Mouse (Mus musculus): ENCODE data around the gene Lhb. TPM values are rescaled to one million over a fixed set of nuclear protein-coding genes. Genes with fewer than 3 reads are reported as not detected.
A peak's percentile ranks its signal among the peaks of the same experiment; 100 is the strongest.

The Lhb gene
- total RNA-seq, 2 experiments from 2014 or later, result 0.50 TPM; not detected in 1

DNA sequence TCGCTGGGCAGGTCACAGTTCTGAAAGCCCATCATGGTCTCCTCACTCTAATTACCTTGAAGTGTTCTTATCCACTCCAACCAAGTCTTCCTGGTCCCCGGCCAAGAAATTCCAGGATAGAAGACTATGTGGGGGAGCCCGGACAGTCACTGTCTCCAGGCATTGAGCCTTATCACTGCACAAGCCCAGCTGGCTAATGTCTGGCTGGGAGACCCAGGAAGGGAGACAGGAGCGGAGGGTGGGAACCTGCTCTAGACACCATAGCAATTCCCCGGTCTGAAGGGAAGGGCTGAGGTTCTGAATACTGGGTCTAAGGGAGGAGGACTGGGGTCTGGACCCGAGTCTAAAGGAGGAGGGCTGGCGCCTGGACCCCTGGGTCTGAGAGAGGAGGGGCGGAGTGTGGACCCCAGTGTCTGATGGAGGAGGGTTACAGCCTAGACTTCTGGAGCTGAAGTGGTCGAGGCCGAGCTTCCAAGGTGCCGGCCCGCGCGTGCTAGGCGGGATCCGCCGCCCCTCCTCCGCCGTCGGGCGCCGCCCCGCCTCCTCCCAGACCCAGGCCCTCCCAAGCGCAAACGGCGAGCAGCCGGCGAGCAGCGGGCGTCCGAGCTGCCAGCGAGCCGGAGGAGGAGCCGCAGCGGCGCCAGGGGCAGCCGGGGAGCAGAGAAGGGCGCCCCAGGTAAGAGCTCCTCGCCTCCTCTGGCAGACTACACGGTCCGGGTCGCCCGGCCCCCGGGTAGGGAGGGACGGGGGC is 7.3 kb upstream of the Lhb start, which contains the start of gene Ntf5:
Gene Ntf5, plus strand, starts transcription at position 583 of the 751 bp plus-strand sequence.
- no peak for DNase-seq (ENCODE audit: low spot score in 2 of 2)

DNA sequence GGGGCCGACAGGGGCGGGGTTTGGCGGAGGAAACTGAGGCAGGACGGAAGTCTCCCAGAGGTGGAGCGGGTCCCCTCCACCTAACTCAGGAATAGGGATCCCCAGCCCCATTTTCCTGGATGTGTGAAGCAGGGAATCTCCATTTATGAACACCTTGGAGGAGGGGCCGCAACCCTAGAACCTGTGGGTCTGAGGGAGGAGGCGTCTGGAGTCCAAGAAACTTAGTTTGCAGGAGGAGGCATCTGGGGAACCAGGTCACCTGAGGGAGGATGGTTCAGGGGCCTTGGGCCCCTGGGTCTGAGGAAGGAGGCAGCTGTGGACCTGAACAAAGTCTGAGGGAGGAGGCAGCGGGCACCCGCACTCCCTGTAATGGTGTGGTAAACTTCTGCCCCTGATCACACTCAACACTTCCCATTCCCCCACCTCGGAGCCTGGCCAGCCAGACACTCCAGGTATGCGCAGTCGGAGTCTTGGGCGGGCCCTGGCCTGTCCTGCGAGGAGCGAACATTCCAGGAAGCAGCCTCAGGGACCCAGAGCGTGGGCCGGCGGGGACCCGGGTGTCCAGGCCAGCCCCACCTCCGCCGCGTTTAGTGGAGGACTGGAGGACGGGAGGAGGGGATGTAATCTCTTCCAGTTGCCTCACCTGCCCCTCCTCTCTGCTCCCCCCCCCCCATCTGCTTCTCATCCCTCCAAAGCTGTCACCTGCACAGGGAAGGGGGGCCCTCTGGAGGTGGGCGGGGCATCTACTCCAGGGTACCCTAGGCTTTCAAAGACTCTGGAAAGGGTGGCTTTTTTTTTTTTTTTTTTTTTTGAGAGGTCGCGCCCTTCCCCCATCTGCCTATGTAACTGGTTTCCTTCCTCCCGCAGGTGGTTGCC is 6.5 kb upstream of the Lhb start:
- DNase-seq (ENCODE audit: low spot score in 2 of 2), result no peak

DNA sequence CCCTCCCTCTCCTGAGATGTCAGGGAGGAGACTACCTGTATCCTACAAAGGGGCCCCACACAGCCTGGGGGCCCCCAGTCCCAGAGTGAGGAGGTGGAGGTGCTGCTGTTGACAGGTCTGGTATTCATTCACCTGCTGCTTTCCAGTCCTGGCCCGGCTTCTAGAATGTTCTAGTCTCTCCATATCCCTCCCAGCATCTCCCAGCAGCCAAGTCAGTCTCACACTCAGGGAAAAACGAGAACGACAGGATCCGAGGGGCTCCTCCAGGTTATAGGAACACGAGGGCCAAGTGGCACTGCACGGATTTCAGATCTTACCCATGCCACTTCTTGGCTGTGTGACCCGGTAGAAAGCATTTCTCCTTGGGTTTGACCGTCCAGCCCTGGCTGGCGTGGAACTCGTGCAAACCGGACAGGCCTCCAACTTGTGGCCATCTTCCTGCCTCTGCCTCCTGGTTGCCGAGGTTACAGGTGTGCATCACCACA is 5.8 kb upstream of the Lhb start:
- no peak for DNase-seq (ENCODE audit: low spot score in 2 of 2)

DNA sequence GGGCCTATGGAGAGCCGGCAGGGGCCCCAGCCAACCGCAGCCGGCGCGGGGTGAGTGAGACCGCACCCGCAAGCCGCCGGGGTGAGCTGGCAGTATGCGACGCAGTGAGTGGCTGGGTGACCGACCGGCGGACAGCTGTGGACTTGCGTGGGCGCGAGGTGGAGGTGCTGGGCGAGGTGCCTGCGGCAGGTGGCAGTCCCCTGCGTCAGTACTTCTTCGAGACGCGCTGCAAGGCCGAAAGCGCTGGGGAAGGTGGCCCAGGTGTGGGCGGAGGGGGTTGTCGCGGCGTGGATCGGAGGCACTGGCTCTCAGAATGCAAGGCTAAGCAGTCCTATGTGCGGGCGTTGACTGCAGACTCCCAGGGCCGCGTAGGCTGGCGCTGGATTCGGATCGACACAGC is 5.0 kb upstream of the Lhb start:
- peak in 1 of 2 experiments; percentile 35 for DNase-seq (ENCODE audit: low spot score in 2 of 2)

DNA sequence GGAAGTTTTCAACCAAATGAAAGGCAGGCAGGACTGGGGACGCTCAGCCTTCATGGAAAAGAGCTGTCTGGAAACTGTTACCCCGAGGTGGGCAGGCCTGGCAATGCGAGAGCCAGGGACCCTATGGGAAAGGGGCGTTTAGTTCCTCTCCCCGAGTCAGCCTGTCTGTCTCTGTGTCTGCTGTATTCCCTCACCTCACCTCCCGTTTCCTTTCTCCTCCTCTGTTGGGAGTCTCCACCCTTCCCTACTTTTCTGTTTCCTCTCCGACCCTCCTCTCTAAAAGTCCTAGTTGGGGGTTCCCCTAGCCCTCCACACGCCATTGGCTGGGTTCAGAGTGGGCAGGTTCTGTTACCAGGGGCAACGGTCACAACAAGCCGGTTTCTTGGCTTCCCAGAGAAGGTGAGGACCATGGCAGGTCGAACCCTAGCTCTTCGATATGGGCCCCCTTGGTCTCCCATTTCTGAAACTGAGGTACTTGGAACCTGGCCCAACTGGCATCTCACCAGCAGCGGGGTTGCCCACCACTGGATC is 2.6 kb upstream of the Lhb start:
- DNase-seq (ENCODE audit: low spot score in 2 of 2), result no peak

DNA sequence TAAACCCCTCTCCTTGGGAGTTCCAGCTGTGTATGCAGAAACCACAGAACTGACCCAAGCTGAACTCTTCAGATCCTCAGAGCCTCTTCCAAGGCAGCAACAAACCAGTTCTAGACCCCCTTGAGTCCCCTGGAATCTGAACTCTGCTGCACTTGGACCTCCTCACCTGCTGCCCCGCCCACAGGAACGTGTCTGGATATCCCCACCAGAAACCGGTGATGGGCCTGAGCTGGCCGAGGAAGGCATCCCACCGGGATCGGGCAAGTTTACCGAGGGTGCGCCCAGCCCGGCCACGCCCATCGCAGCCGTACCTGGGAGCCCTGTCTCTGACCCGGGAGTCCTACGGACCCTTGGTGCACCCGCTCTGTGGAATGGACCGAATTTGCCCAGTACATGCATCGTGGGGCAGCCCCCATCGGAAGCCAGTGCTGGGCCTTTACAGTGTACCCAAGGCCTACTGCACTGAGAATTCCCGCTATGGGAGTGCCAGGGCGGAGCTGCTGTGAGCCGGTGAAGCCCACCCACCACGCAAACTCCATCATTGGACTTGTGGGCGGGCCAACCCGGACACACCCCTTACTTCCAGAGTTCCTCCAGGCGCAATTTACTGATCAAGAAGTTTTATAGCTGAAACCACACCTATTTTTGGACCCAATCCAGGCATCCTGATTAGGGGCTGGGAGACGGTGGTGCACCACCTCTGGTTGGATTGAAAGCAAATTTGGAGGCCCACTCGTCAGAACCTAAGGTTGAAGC is 583 bp upstream of the Lhb start:
- DNase-seq (ENCODE audit: low spot score in 2 of 2), result no peak

DNA sequence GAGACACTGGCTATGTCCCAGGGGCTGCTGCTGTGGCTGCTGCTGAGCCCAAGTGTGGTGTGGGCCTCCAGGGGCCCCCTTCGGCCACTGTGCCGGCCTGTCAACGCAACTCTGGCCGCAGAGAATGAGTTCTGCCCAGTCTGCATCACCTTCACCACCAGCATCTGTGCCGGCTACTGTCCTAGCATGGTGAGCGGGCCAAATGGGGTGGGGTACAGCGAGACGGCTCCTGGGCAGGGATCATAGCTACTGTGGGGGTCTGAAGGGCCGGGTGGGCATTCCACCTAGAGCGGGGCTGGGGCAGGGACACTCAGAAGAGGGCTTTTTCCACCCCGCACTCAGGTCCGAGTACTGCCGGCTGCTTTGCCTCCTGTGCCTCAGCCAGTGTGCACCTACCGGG is 574 bp downstream of the Lhb start:
- DNase-seq (ENCODE audit: low spot score in 2 of 2), result no peak

DNA sequence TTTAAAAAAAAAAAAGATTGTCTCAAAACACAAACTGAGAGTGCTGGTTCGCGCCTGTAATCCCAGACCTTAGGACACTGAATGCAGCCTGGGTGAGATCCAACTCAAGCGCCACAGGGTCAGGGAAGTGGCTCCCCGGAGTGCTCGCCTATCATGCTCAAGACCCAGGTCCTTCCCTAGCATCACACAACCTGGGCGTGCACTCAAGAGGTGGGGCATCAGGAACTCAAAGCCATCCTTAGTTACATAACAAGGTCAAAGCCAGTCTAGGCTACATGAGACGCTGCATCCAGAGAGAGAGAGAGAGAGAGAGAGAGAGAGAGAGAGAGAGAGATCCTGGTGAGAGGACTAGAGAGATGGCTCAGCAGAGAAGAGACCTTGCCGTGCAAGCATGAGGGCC is 5.9 kb downstream of the Lhb start:
- DNase-seq (ENCODE audit: low spot score in 2 of 2), result no peak

DNA sequence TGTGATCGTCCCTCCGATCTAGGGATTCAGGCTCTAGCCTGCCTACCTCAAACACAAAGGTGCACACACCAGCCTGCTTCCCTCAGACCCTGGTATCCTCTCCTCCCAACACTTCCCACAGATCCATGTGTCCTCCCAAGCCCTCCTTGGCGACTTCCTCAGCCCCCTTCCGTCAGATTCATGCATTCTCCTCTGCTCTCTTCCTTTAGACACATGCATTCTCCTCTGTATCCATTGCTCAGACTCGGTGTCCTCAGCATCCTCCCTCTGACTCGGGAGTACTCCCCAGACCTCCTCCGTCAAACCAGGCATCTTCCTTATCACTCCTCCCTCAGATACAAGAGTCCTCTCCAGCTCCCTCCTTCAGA is 13.2 kb downstream of the Lhb start:
- DNase-seq (ENCODE audit: low spot score in 2 of 2), result no peak

DNA sequence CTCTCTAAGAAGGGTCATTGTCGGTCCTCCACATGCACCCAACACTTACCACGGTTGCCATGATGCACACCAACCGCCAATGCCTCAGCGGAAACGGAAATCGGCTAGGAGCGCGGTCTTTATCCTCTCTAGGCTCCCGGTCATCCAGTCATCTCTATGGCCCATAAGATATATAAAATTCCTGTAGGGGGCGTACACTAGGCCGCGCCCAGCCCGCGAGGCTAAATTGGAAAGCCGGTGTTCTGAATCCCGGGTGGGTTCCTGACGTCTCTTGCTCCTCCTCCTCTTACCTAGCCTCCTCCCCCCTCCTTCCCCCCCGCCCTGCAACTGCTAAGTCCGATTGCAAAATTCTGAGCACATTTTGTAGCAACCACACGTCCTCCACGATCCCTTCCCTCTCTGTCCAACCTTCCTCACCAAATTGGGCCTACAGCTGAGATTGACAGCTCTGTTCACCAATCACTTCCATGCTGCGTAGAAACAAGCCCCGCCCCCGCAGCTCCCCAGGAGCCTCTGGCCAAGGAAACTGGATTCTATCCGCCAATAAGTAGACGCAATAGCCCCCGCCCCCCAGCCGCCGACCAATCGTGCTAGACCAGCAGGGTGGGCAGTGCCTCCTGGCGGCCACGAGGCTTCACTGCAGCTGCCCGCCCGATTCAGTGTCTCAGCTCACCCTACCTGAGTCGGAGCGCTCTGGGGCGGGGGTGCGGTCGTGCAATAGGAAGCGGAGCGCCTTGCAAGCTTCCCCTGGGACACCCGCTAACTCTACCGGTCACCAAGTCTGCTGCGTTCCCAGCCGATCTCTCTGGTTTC is 13.8 kb downstream of the Lhb start, which contains the start of gene Gys1:
Gene Gys1, plus strand, starts transcription at position 642 of the 813 bp plus-strand sequence.
- DNase-seq (ENCODE audit: low spot score in 2 of 2), result peak; percentile 100

DNA sequence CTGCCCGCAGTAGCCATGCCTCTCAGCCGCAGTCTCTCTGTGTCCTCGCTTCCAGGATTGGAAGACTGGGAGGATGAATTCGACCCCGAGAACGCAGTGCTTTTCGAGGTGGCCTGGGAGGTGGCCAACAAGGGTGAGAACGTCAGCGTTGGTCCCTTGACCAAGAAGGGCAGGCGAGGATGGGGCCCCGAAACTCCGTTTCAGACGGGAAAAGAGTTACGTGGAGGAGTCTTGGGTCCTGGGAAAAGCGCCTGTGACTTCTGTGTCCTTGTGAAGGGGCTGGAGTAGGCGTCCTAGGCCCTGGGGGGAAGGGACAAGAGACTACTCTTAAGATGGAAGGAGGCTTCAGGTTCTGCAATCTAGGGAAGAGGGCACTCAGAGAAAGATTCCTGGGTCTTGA is 14.4 kb downstream of the Lhb start:
- no peak for DNase-seq (ENCODE audit: low spot score in 2 of 2)

DNA sequence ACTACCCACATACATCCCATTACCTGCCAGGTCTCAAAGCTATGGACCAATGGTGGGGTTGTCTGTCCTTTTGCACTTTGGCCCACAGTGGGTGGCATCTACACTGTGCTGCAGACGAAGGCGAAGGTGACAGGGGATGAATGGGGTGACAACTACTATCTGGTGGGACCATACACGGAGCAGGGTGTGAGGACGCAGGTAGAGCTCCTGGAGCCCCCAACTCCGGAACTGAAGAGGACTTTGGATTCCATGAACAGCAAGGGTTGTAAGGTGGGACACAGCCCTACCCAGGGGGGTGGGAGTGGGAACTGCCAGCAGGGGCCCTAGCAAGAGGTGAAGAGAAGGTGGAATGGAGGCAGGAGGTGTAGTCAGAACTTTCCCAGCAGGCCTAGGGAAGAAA is 15.8 kb downstream of the Lhb start:
- no peak for DNase-seq (ENCODE audit: low spot score in 2 of 2)

DNA sequence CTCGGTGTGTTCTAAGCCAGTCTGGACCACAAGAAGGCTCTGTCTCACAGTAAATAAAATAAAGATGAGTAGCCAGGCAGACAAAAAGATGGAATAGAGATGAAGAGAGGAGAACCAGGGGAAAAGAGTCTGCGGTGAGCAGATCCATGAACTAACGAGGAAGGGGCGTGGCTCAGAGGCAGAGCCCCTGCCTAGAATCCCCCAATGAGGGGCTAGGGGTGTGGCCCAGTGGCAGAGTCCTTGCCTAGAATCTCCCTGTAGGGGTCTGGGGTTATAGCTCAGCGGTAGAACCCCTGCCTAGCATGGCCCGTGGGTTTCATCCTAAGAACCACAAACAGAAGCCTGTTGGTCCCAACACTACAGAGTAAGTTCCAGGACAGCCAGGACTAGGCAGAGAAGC is 16.4 kb downstream of the Lhb start:
- DNase-seq (ENCODE audit: low spot score in 2 of 2), result no peak

DNA sequence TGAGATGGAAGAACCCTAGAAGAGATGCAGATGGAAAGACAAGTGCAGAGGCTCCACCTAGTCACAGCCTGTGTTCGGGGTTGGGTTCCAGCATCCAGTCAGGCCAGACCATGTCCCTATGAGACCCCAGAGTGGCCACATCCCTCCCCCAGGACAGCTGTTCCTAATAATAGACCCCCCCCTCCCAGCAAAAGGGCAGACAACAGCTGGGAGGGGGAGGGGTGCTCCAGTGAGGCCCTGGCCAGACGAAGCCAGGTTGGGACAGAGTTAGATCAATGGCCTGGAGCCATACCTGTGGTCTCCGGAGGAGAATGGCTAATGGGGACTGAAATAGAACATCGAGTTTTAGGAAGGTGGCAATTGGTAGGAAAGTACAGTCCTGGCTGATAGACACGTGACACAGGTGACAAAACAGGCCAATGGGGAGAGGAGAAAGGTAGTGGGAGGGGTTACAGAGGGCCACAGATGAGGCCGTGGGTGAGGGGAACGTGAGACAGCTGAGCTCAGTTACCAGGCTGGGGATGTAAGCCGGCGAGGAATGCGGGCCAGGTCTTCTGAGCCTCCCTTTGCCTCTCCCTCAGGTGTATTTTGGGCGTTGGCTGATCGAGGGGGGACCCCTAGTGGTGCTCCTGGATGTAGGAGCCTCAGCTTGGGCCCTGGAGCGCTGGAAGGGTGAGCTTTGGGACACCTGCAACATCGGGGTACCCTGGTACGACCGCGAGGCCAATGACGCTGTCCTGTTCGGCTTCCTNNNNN is 17.1 kb downstream of the Lhb start, which contains the start of gene Ruvbl2:
Gene Ruvbl2, minus strand, starts transcription at position 576 of the 756 bp plus-strand sequence.
- no peak for DNase-seq (ENCODE audit: low spot score in 2 of 2)

DNA sequence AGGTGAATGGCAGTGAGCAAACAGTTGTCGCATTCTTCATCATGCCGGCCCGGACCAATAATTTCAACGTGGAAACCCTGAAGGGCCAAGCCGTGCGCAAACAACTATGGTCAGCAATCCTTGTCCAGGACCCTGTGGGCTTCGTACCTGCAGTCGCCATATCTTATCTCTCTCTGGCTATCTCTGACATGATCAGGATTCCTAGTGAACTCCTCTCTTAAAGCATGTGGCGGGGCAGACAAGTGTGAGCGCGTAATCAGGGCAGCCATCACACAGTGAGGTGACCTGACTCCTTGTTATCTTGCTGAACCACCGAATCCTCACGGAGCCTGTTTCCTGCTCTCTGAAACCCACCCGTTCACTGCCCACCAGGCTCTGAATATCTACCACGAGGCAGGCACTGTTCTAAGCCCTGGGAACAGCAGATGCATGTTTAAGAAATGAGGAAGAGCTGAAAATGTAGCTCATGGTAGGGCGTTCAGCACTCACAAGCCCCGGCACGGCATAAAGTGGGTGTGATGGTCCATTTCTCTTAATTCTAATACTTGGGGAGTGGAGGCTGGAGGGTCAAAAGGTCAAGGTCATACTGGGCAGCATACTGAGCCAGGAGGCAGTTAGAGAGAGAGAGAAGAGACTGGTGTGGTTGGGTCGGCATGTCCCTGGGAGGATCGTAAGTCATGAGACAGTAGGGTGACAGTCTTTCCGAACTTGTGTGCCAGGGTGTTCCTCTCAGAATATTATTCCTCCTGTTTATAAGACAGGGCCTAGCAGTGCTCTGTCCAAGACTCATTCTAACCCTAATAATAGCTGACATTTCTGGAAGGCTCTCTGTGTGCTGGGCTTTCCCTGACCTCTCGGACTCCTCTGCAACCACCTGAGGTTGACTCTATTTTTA is 23.2 kb downstream of the Lhb start:
- no peak for DNase-seq (ENCODE audit: low spot score in 2 of 2)

DNA sequence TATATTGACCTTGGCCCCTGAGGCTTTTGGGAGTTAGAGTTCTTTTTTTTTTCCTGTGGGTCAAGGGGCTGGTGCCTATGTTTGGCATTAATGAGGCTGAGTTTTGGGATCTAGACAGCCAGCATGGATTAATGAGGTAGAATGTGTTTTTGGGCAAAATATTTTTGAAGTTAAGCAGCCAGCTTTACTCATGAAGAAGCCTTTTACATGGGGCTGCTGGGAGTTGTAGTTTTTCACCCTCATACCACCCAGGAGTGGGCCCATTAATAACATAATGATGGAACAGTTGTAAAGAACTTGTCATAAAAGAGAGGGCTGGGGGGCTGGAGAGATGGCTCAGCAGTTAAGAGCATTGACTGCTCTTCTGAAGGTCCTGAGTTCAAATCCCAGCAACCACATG is 26.0 kb downstream of the Lhb start:
- DNase-seq (ENCODE audit: low spot score in 2 of 2), result no peak

DNA sequence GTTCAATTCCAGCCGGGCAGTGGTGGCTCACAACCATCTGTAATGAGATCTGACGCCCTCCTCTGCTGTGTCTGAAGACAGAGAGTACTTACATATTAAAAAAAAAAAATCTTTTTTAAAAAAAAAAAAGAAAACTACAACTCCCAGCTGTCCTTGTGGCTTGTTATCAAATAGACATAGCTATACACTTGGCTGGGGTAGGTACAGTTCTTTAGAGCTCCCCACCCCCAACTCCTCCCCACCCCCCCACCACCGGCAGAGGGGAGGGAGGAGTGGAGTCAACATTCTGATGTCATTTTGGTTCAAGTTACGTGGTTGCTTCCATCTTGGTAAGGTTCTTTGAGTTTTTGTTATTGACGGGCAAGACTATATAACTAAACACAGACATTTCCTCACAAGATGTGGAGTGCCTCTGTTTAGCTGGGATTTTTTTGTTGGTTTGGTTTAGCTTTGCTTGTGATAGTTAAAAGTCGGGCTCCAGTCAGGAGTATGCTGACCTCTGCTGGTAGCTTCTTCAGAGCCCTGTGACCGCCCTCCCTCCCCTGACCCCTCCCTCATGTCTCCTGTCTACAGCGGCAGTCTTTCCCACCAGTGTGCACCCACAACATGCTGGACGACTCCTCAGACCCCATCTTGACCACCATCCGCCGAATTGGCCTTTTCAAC is 26.8 kb downstream of the Lhb start:
- DNase-seq (ENCODE audit: low spot score in 2 of 2), result no peak

DNA sequence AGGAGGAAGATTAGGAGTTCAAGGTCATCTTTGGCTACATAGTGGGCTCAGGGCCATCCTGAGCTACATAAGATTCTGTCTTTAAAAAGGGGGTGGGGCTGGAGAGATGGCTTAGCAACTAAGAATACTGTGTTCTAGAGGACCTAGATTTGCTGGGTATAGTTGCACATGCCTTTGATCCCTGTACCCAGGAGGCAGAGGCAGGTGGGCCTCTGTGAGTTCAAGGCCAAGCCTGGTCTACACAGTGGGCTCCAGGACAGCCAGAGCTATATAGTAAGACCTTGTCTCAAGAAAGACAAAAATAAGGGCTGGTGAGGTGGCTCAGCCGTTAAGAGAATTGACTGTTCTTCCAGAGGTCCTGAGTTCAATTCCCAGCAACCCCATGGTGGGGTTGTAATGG is 29.4 kb downstream of the Lhb start:
- DNase-seq (ENCODE audit: low spot score in 2 of 2), result no peak
